Mouse (Mus musculus) neural tube, embryonic 10.5 days (tissue): ENCODE measurements around the gene Zfp750.

Experiments
- DNase-seq: peaks from one replicate; pipeline ENCODE4 v3.0.0-alpha.2; 2017; ENCODE audit warnings: low spot score; ENCODE audit errors: extremely low spot score

The Zfp750 gene

GRCm38 (mm10) chr11:121542471-121542870, 23.3 kb upstream of the Zfp750 start:
- no peak for DNase-seq

- no peak for DNase-seq
Measured at GRCm38 (mm10) chr11:121536528-121536927, 17.4 kb upstream of the Zfp750 start.

GRCm38 (mm10) chr11:121529747-121530146, 10.6 kb upstream of the Zfp750 start:
- no peak for DNase-seq

- DNase-seq: no peak
Measured at GRCm38 (mm10) chr11:121524191-121524590, 5.1 kb upstream of the Zfp750 start.

GRCm38 (mm10) chr11:121522156-121522762, 3.1 kb upstream of the Zfp750 start:
- no peak for DNase-seq

GRCm38 (mm10) chr11:121520761-121521160, 1.6 kb upstream of the Zfp750 start:
- DNase-seq: no peak

GRCm38 (mm10) chr11:121519703-121520102, 570 bp upstream of the Zfp750 start:
- DNase-seq: no peak

GRCm38 (mm10) chr11:121517687-121518465, 1.3 kb downstream of the Zfp750 start:
- DNase-seq: no peak

- DNase-seq: no peak
Measured at GRCm38 (mm10) chr11:121516906-121517305, 2.2 kb downstream of the Zfp750 start.

GRCm38 (mm10) chr11:121515996-121516395, 3.1 kb downstream of the Zfp750 start:
- DNase-seq: no peak

GRCm38 (mm10) chr11:121512896-121513572, 6.1 kb downstream of the Zfp750 start:
- DNase-seq: no peak

- no peak for DNase-seq
Measured at GRCm38 (mm10) chr11:121510512-121511246, 8.5 kb downstream of the Zfp750 start.

- no peak for DNase-seq
Measured at GRCm38 (mm10) chr11:121508478-121508877, 10.7 kb downstream of the Zfp750 start.

- no peak for DNase-seq
Measured at GRCm38 (mm10) chr11:121502000-121502860, 16.9 kb downstream of the Zfp750 start.

GRCm38 (mm10) chr11:121501525-121501924, 17.6 kb downstream of the Zfp750 start:
- DNase-seq: no peak

GRCm38 (mm10) chr11:121500595-121500994, 18.5 kb downstream of the Zfp750 start:
- DNase-seq: no peak

GRCm38 (mm10) chr11:121490651-121491050, 28.5 kb downstream of the Zfp750 start:
- no peak for DNase-seq

- no peak for DNase-seq
Measured at GRCm38 (mm10) chr11:121485882-121486281, 33.3 kb downstream of the Zfp750 start.

GRCm38 (mm10) chr11:121481129-121481528, 38.0 kb downstream of the Zfp750 start:
- DNase-seq: no peak

GRCm38 (mm10) chr11:121479476-121480203, 39.5 kb downstream of the Zfp750 start:
- no peak for DNase-seq
